Mouse (Mus musculus): ENCODE results near the gene Gm44805. TPM values are rescaled to one million over a fixed set of nuclear protein-coding genes. Genes with fewer than 3 reads are reported as not detected.

Gene Gm44805
- polyA plus RNA-seq, 1 experiment, result not detected

- no peaks in the 10 kb centered on the region for H3K27me3 ChIP-seq (ENCODE audit: control insufficient read depth, insufficient read depth, insufficient read length)
- peak overlapping the region; percentile 73 for H3K4me2 ChIP-seq (ENCODE audit: low read depth)
- peak overlapping the region; percentile 42 for H3K4me3 ChIP-seq
- no peak for TF ChIP-seq USF1 (IDR thresholded peaks at IDR 0.05; ENCODE audit: low read depth)
- TF ChIP-seq MYOG (IDR thresholded peaks at IDR 0.05; ENCODE audit: control insufficient read depth in 1 of 3, insufficient read depth in 1 of 3, insufficient read length in 2 of 3, low read depth in 2 of 3), result no peak
- peak; percentile 42 for TF ChIP-seq POLR2AphosphoS2 (IDR thresholded peaks at IDR 0.05; ENCODE audit: insufficient read length, low read depth)
- peak; percentile 53 for TF ChIP-seq POLR2A (IDR thresholded peaks at IDR 0.05; ENCODE audit: insufficient read length, low read depth)
- H3K36me3 ChIP-seq (ENCODE audit: control insufficient read depth, insufficient read depth), result no peaks in the 10 kb centered on the region
- no peaks in the 10 kb centered on the region for H3K79me2 ChIP-seq (ENCODE audit: control insufficient read depth, insufficient read depth)
- H3ac ChIP-seq (ENCODE audit: control insufficient read depth, insufficient read length), result peak overlapping the region; percentile 70
Observed at GRCm38 (mm10) chr7:19628536-19629360, 52.5 kb downstream of the Gm44805 start.

DNA sequence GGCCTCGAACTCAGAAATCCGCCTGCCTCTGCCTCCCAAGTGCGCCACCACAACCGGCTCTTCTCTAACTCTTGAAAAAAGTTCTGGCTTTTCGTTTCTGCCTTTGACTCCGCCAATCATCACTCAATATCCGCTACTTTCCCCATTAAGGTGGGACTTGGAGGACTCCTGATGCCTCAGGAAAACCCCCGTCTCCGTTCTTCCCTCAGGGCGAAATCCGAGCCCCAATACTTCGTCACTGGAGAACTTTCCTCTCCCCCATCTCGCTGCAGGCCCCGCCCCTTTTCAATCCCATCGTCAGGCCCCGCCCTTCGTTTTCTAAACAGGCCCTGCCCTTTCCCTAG is 53.1 kb downstream of the Gm44805 start:
- no peak overlapping the region for H3ac ChIP-seq (ENCODE audit: control insufficient read depth, insufficient read length)
- TF ChIP-seq MYOD1 (IDR thresholded peaks at IDR 0.05; ENCODE audit: control insufficient read depth in 1 of 3, insufficient read length in 2 of 3, low read depth in 2 of 3) (no peak), CEBPB (IDR thresholded peaks at IDR 0.05; ENCODE audit: insufficient read depth, poor library complexity, severe bottlenecking) (no peak), MYOG (IDR thresholded peaks at IDR 0.05; ENCODE audit: control insufficient read depth in 1 of 3, insufficient read depth in 1 of 3, insufficient read length in 2 of 3, low read depth in 2 of 3) (no peak)
- no peaks in the 10 kb centered on the region for H3K79me2 ChIP-seq (ENCODE audit: control insufficient read depth, insufficient read depth)
- H3K4me2 ChIP-seq (ENCODE audit: low read depth), result peak overlapping the region; percentile 73
- H3K27me3 ChIP-seq (ENCODE audit: control insufficient read depth, insufficient read depth, insufficient read length), result no peaks in the 10 kb centered on the region
- H3K4me3 ChIP-seq, result peak overlapping the region; percentile 42
- no peaks in the 10 kb centered on the region for H3K36me3 ChIP-seq (ENCODE audit: control insufficient read depth, insufficient read depth)

DNA sequence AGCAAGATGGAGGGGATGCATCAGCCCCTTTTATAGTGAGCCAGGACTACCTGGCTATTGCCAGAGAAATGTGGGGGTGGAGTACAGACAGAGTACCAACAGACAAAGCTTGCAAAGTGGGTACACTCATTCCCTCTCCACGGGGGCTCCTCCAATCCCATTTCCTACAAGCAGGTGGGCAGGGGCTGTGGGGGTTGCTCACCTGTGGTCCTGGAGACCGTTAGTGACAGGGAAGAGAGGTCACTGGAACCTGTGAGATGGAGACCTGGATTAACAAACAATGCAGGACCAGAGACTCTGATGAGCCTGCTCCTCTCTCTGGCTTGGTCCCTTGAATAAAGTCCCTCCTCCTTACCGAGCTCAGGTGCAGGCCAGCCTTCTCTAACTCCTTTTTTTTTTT is 53.5 kb downstream of the Gm44805 start:
- Histone ChIP-seq H3K36me3 (ENCODE audit: control insufficient read depth, insufficient read depth) (no peaks in the 10 kb centered on the region), H3K4me3 (peak overlapping the region; percentile 42), H3K79me2 (ENCODE audit: control insufficient read depth, insufficient read depth) (no peaks in the 10 kb centered on the region), H3ac (ENCODE audit: control insufficient read depth, insufficient read length) (no peak overlapping the region), H3K4me2 (ENCODE audit: low read depth) (peak overlapping the region; percentile 73), H3K27me3 (ENCODE audit: control insufficient read depth, insufficient read depth, insufficient read length) (no peaks in the 10 kb centered on the region)
- TF ChIP-seq MYOD1 (IDR thresholded peaks at IDR 0.05; ENCODE audit: control insufficient read depth in 1 of 3, insufficient read length in 2 of 3, low read depth in 2 of 3), result no peak

DNA sequence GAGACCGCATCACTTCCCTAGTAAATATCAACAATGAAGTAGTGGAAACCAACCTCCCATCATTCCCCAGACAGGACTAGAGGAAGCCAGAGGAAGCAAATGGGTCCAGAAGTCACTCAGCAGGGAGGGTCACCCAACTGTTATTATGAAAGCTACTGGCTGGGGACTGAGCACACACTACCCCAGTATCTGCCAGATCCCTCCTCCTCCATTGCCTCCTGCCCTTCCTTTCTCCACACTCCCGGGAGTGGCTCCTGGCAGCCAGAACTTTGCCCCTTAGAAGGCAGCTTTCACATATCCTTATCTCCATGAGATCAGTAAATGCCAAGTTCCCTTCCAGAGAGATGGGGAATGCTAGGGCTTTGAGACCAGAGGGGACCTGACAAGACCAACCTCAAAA is 57.8 kb downstream of the Gm44805 start:
- Histone ChIP-seq H3K27me3 (ENCODE audit: control insufficient read depth, insufficient read depth, insufficient read length) (no peaks in the 10 kb centered on the region), H3K79me2 (ENCODE audit: control insufficient read depth, insufficient read depth) (no peaks in the 10 kb centered on the region), H3ac (ENCODE audit: control insufficient read depth, insufficient read length) (no peak overlapping the region), H3K4me2 (ENCODE audit: low read depth) (no peak overlapping the region), H3K36me3 (ENCODE audit: control insufficient read depth, insufficient read depth) (peaks cover 2% of the 10 kb centered on the region), H3K4me3 (no peak overlapping the region)
- TF ChIP-seq CEBPB (IDR thresholded peaks at IDR 0.05; ENCODE audit: insufficient read depth, poor library complexity, severe bottlenecking), result no peak
- TF ChIP-seq POLR2A (IDR thresholded peaks at IDR 0.05; ENCODE audit: insufficient read length, low read depth), result no peak
- TF ChIP-seq MAX (IDR thresholded peaks at IDR 0.05; ENCODE audit: low read depth), result no peak
- no peak for TF ChIP-seq E2F4 (IDR thresholded peaks at IDR 0.05; ENCODE audit: insufficient read depth)
- TF ChIP-seq TCF3 (IDR thresholded peaks at IDR 0.05; ENCODE audit: insufficient read length, low read depth), result no peak
- no peak for TF ChIP-seq TCF12 (IDR thresholded peaks at IDR 0.05; ENCODE audit: insufficient read depth, poor library complexity, severe bottlenecking)
- no peak for TF ChIP-seq MYOD1 (IDR thresholded peaks at IDR 0.05; ENCODE audit: control insufficient read depth in 1 of 3, insufficient read length in 2 of 3, low read depth in 2 of 3)

DNA sequence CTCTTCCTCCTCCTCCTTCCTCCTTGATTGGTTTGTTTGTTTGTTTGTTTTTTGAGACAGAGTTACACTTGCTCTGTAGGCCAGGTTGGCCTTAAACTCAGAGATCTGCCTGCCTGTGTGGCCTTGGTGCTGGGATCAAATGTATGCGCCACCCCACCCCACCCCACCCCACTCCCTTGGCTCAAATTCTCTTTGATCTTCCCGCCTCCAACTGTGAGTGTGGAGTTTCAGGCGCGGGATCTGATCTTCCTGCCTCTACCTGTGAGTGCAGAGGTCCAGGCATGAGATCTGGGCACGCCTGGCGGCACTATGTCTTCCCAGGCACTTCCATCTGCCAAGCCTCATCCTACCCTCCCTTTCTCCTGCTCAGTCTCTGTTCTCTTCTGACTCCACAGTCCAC is 59.0 kb downstream of the Gm44805 start:
- Histone ChIP-seq H3K4me2 (ENCODE audit: low read depth) (no peak overlapping the region), H3K79me2 (ENCODE audit: control insufficient read depth, insufficient read depth) (no peaks in the 10 kb centered on the region), H3K4me3 (no peak overlapping the region), H3ac (ENCODE audit: control insufficient read depth, insufficient read length) (no peak overlapping the region), H3K36me3 (ENCODE audit: control insufficient read depth, insufficient read depth) (peaks cover 4% of the 10 kb centered on the region), H3K27me3 (ENCODE audit: control insufficient read depth, insufficient read depth, insufficient read length) (no peaks in the 10 kb centered on the region)
- TF ChIP-seq USF1 (IDR thresholded peaks at IDR 0.05; ENCODE audit: low read depth) (no peak), POLR2AphosphoS2 (IDR thresholded peaks at IDR 0.05; ENCODE audit: insufficient read length, low read depth) (no peak), E2F4 (IDR thresholded peaks at IDR 0.05; ENCODE audit: insufficient read depth) (no peak), TCF12 (IDR thresholded peaks at IDR 0.05; ENCODE audit: insufficient read depth, poor library complexity, severe bottlenecking) (no peak)

Other genes starting within 250 kb of the Gm44805 start
- gene Mark4, start 222.6 kb downstream of the Gm44805 start, polyA plus RNA-seq (2012; fragmentation: generic; extraction: Trizol), result 18.2 TPM
- not detected for gene Exoc3l2, start 218.1 kb downstream of the Gm44805 start, polyA plus RNA-seq (2012; fragmentation: generic; extraction: Trizol)
- 7.8 TPM for gene Bloc1s3, start 173.1 kb downstream of the Gm44805 start, polyA plus RNA-seq (2012; fragmentation: generic; extraction: Trizol)
- 57.3 TPM for gene Trappc6a, start 173.0 kb downstream of the Gm44805 start, polyA plus RNA-seq (2012; fragmentation: generic; extraction: Trizol)
- gene Nkpd1, start 163.6 kb downstream of the Gm44805 start, polyA plus RNA-seq (2012; fragmentation: generic; extraction: Trizol), result 0.06 TPM
- 48.4 TPM for gene Ppp1r37, start 118.3 kb downstream of the Gm44805 start, polyA plus RNA-seq (2012; fragmentation: generic; extraction: Trizol)
- gene Zfp296, start 104.1 kb downstream of the Gm44805 start, polyA plus RNA-seq (2012; fragmentation: generic; extraction: Trizol), result 1.5 TPM
- gene Gemin7, start 103.8 kb downstream of the Gm44805 start, polyA plus RNA-seq (2012; fragmentation: generic; extraction: Trizol), result 89.8 TPM
- gene Clasrp, start 76.9 kb downstream of the Gm44805 start, polyA plus RNA-seq (2012; fragmentation: generic; extraction: Trizol), result 14.8 TPM
- 25.7 TPM for gene Relb, start 52.0 kb downstream of the Gm44805 start, polyA plus RNA-seq (2012; fragmentation: generic; extraction: Trizol)
- 126 TPM for gene Clptm1, start 16.4 kb downstream of the Gm44805 start, polyA plus RNA-seq (2012; fragmentation: generic; extraction: Trizol)
- not detected for gene Apoc2, start 3.5 kb downstream of the Gm44805 start, polyA plus RNA-seq (2012; fragmentation: generic; extraction: Trizol)
- not detected for gene Apoc4, start 56 bp upstream of the Gm44805 start, polyA plus RNA-seq (2012; fragmentation: generic; extraction: Trizol)
- not detected for gene Apoc1, start 11.2 kb upstream of the Gm44805 start, polyA plus RNA-seq (2012; fragmentation: generic; extraction: Trizol)
- gene Apoe, start 17.8 kb upstream of the Gm44805 start, polyA plus RNA-seq (2012; fragmentation: generic; extraction: Trizol), result 2.3 TPM
- 112 TPM for gene Tomm40, start 34.0 kb upstream of the Gm44805 start, polyA plus RNA-seq (2012; fragmentation: generic; extraction: Trizol)
- gene Nectin2, start 69.1 kb upstream of the Gm44805 start, polyA plus RNA-seq (2012; fragmentation: generic; extraction: Trizol), result 27.1 TPM
- gene Bcam, start 89.6 kb upstream of the Gm44805 start, polyA plus RNA-seq (2012; fragmentation: generic; extraction: Trizol), result 29.3 TPM
- 0.90 TPM for gene Cblc, start 115.4 kb upstream of the Gm44805 start, polyA plus RNA-seq (2012; fragmentation: generic; extraction: Trizol)
- gene Bcl3, start 141.3 kb upstream of the Gm44805 start, polyA plus RNA-seq (2012; fragmentation: generic; extraction: Trizol), result 19.2 TPM
- 0.05 TPM for gene Gm19345, start 170.6 kb upstream of the Gm44805 start, polyA plus RNA-seq (2012; fragmentation: generic; extraction: Trizol)
- 0.02 TPM for gene Ceacam16, start 179.9 kb upstream of the Gm44805 start, polyA plus RNA-seq (2012; fragmentation: generic; extraction: Trizol)
- gene Ceacam19, start 206.5 kb upstream of the Gm44805 start, polyA plus RNA-seq (2012; fragmentation: generic; extraction: Trizol), result 0.01 TPM
- 39.7 TPM for gene Pvr, start 239.7 kb upstream of the Gm44805 start, polyA plus RNA-seq (2012; fragmentation: generic; extraction: Trizol)